In genomic region chr1:186749675-186750283, GRCm38 (mm10) we compare ENCODE assay signal across 8 mouse cellular contexts. TPM values are rescaled to one million over a fixed set of nuclear protein-coding genes. Genes with fewer than 3 reads are reported as not detected.
DNase-seq lines count a peak whose midpoint lies in the region; ATAC-seq and TF ChIP-seq lines count a peak whose summit lies in the region.

No protein-coding gene starts in this region.

- DNase-seq in kidney, postnatal 0 days (ENCODE audit: low spot score) = peak; percentile 23
- DNase-seq in kidney, postnatal 25 days = no peak
- no peak for DNase-seq in forebrain, embryonic 14.5 days (ENCODE audit: low spot score)
- no peak for DNase-seq in adipocyte (ENCODE audit: low spot score)
- DNase-seq in T-cell, adult 2 months (ENCODE audit: low spot score) = no peak

- peak; percentile 47; the same call in 1 of the 2 replicates for ATAC-seq in kidney, postnatal 0 days (replicated peaks; ENCODE audit: low FRiP score, low read depth)
- peak; percentile 71 for ATAC-seq in forebrain, embryonic 14.5 days
- ATAC-seq in liver, embryonic 12.5 days = peak; percentile 68
- peak; percentile 32; the same call in 1 of the 2 replicates for ATAC-seq in stomach, embryonic 15.5 days (ENCODE audit: insufficient read depth, low FRiP score, low read depth)

- 38% methylated on average over 10 of the region's 10 CpGs for WGBS in kidney, postnatal 0 days
- WGBS in forebrain, embryonic 14.5 days = 37% methylated on average over 10 of the region's 10 CpGs
- 28% methylated on average over 10 of the region's 10 CpGs for WGBS in liver, embryonic 12.5 days (ENCODE audit: insufficient replicate concordance)
- 35% methylated on average over 10 of the region's 10 CpGs for WGBS in stomach, embryonic 15.5 days

- peak overlapping the region; percentile 85 for H3K4me2 ChIP-seq in kidney, postnatal 0 days (ENCODE audit: low read length)
- peak overlapping the region; percentile 90 for H3K4me2 ChIP-seq in forebrain, embryonic 14.5 days (ENCODE audit: low read length)
- H3K4me2 ChIP-seq in liver, embryonic 12.5 days = peak overlapping the region; percentile 79
- H3K4me2 ChIP-seq in stomach, embryonic 15.5 days = peak overlapping the region; percentile 58

- no peaks in the 10 kb centered on the region for H3K27me3 ChIP-seq in kidney, postnatal 0 days (ENCODE audit: insufficient read depth, low read length)
- no peaks in the 10 kb centered on the region for H3K27me3 ChIP-seq in forebrain, embryonic 14.5 days (replicated peaks; ENCODE audit: control insufficient read depth, insufficient read depth, low read length)
- no peaks in the 10 kb centered on the region for H3K27me3 ChIP-seq in liver, embryonic 12.5 days (replicated peaks)
- H3K27me3 ChIP-seq in stomach, embryonic 15.5 days (replicated peaks) = no peaks in the 10 kb centered on the region

- H3K9ac ChIP-seq in kidney, postnatal 0 days (ENCODE audit: low read depth, low read length) = peak overlapping the region; percentile 83
- H3K9ac ChIP-seq in forebrain, embryonic 14.5 days (ENCODE audit: low read length) = peak overlapping the region; percentile 91
- H3K9ac ChIP-seq in liver, embryonic 12.5 days = peak overlapping the region; percentile 81
- peak overlapping the region; percentile 80 for H3K9ac ChIP-seq in stomach, embryonic 15.5 days

- peak overlapping the region; percentile 77 for H3K4me3 ChIP-seq in kidney, postnatal 0 days (replicated peaks; ENCODE audit: low read depth, low read length)
- peak overlapping the region; percentile 97 for H3K4me3 ChIP-seq in bone marrow macrophage, adult 2 months (ENCODE audit: insufficient read depth, low read length)
- peak overlapping the region; percentile 62 for H3K4me3 ChIP-seq in forebrain, embryonic 14.5 days (ENCODE audit: low read depth, low read length)
- peak overlapping the region; percentile 81 for H3K4me3 ChIP-seq in liver, embryonic 12.5 days
- peak overlapping the region; percentile 85 for H3K4me3 ChIP-seq in stomach, embryonic 15.5 days (replicated peaks)

- H3K4me1 ChIP-seq in kidney, postnatal 0 days (replicated peaks; ENCODE audit: insufficient read depth, low read length) = peaks cover 13% of the 10 kb centered on the region
- peaks cover 7% of the 10 kb centered on the region for H3K4me1 ChIP-seq in bone marrow macrophage, adult 2 months (ENCODE audit: control insufficient read depth, insufficient read depth, low read length)
- H3K4me1 ChIP-seq in forebrain, embryonic 14.5 days (ENCODE audit: control insufficient read depth, insufficient read depth, low read length) = peaks cover 11% of the 10 kb centered on the region
- peaks cover 28% of the 10 kb centered on the region for H3K4me1 ChIP-seq in liver, embryonic 12.5 days
- peaks cover 11% of the 10 kb centered on the region; the same call in 1 of the 2 replicates for H3K4me1 ChIP-seq in stomach, embryonic 15.5 days

- H3K27ac ChIP-seq in kidney, postnatal 0 days = peak overlapping the region; percentile 83
- H3K27ac ChIP-seq in bone marrow macrophage, adult 2 months (ENCODE audit: insufficient read depth, low read depth, low read length) = peak overlapping the region; percentile 45; the same call in 1 of the 2 replicates
- peak overlapping the region; percentile 79 for H3K27ac ChIP-seq in forebrain, embryonic 14.5 days (ENCODE audit: low read depth, low read length)
- H3K27ac ChIP-seq in liver, embryonic 12.5 days = peak overlapping the region; percentile 80
- H3K27ac ChIP-seq in stomach, embryonic 15.5 days = peak overlapping the region; percentile 83

- no peak for TF ChIP-seq POLR2A in bone marrow macrophage, adult 2 months (IDR thresholded peaks at IDR 0.05; ENCODE audit: borderline replicate concordance, low read depth, low read length)

- no peak for TF ChIP-seq CTCF in kidney, postnatal 0 days (IDR thresholded peaks at IDR 0.05; ENCODE audit: low read depth)
- no peak for TF ChIP-seq CTCF in bone marrow macrophage, adult 2 months (IDR thresholded peaks at IDR 0.05; ENCODE audit: low read depth, low read length)

- H3K9me3 ChIP-seq in kidney, postnatal 0 days (replicated peaks; ENCODE audit: low read length) = no peaks in the 10 kb centered on the region
- H3K9me3 ChIP-seq in forebrain, embryonic 14.5 days (replicated peaks; ENCODE audit: control insufficient read depth, low read length) = no peaks in the 10 kb centered on the region
- no peaks in the 10 kb centered on the region for H3K9me3 ChIP-seq in liver, embryonic 12.5 days (replicated peaks)
- H3K9me3 ChIP-seq in stomach, embryonic 15.5 days = no peaks in the 10 kb centered on the region

- no peaks in the 10 kb centered on the region for H3K36me3 ChIP-seq in kidney, postnatal 0 days (ENCODE audit: insufficient read depth, low read length)
- H3K36me3 ChIP-seq in forebrain, embryonic 14.5 days (ENCODE audit: control insufficient read depth, insufficient read depth, low read length) = no peaks in the 10 kb centered on the region
- H3K36me3 ChIP-seq in liver, embryonic 12.5 days = peaks cover 11% of the 10 kb centered on the region; the same call in 1 of the 2 replicates
- H3K36me3 ChIP-seq in stomach, embryonic 15.5 days = 0 out of 2 replicates have a peak, but pooled peaks cover 3% of the 10 kb centered on the region

RNA-seq across cellular contexts. Expression of gene Rrp15, which starts 0.6 kb away (rescaled TPM):
- polyA plus RNA-seq in kidney, postnatal 0 days (2015; fragmentation: Nextera tagmentation; extraction: Ambion mirVana) = 57.5 and 57.8 TPM in 2 replicates
- 5.7 and 7.3 TPM in 2 replicates for polyA plus RNA-seq in bone marrow macrophage, adult 2 months (2012; ENCODE audit: insufficient read depth, insufficient read length, missing spikeins)
- 35.6 and 40.4 TPM in 2 replicates for polyA plus RNA-seq in forebrain, embryonic 14.5 days (2014; fragmentation: Nextera tagmentation; extraction: Ambion mirVana)
- polyA plus RNA-seq in liver, embryonic 12.5 days (2016; fragmentation: Nextera tagmentation; extraction: Ambion mirVana) = 63.0 and 68.5 TPM in 2 replicates
- polyA plus RNA-seq in stomach, embryonic 15.5 days (2015; fragmentation: Nextera tagmentation; extraction: Ambion mirVana) = 61.9 and 65.3 TPM in 2 replicates

RNA-seq across cellular contexts. Expression of gene Tgfb2, which starts 44.0 kb away (rescaled TPM):
- 15.4 and 17.1 TPM in 2 replicates for polyA plus RNA-seq in kidney, postnatal 0 days (2015; fragmentation: Nextera tagmentation; extraction: Ambion mirVana)
- polyA plus RNA-seq in bone marrow macrophage, adult 2 months (2012; ENCODE audit: insufficient read depth, insufficient read length, missing spikeins) = 0.55 and 0.81 TPM in 2 replicates
- polyA plus RNA-seq in forebrain, embryonic 14.5 days (2014; fragmentation: Nextera tagmentation; extraction: Ambion mirVana) = 12.4 and 14.4 TPM in 2 replicates
- 4.1 and 6.7 TPM in 2 replicates for polyA plus RNA-seq in liver, embryonic 12.5 days (2016; fragmentation: Nextera tagmentation; extraction: Ambion mirVana)
- polyA plus RNA-seq in stomach, embryonic 15.5 days (2015; fragmentation: Nextera tagmentation; extraction: Ambion mirVana) = 21.6 and 21.8 TPM in 2 replicates
